Mouse (Mus musculus) embryo, embryonic 9.5 days (tissue): ENCODE measurements at regions not wholly inside any gene's neighbourhood (a gene's known extent, or its start where the extent isn't known, plus 50 kb on each side); places are given as distances from the start of the nearest gene placed in this dataset.

Experiments used
- DNase-seq: peaks from one replicate; pipeline ENCODE4 v3.0.0-alpha.2; 2017; ENCODE audit errors: extremely low spot score

GRCm38 (mm10) chr17:44336842-44337241, 148.5 kb downstream of the Clic5 start:
- DNase-seq, result no peak

GRCm38 (mm10) chr17:44337253-44337652, 148.9 kb downstream of the Clic5 start:
- DNase-seq, result no peak

GRCm38 (mm10) chr17:44344542-44344941, 156.2 kb downstream of the Clic5 start:
- no peak for DNase-seq

GRCm38 (mm10) chr17:44345374-44345773, 157.0 kb downstream of the Clic5 start:
- DNase-seq, result no peak

GRCm38 (mm10) chr17:44350201-44350948, 162.0 kb downstream of the Clic5 start:
- peak; percentile 33 for DNase-seq

GRCm38 (mm10) chr17:44350949-44351244, 162.5 kb downstream of the Clic5 start:
- no peak for DNase-seq

GRCm38 (mm10) chr17:44351499-44352117, 163.2 kb downstream of the Clic5 start:
- no peak for DNase-seq

GRCm38 (mm10) chr17:44352142-44352541, 163.8 kb downstream of the Clic5 start:
- no peak for DNase-seq

GRCm38 (mm10) chr17:44363111-44363510, 174.7 kb downstream of the Clic5 start:
- no peak for DNase-seq

- no peak for DNase-seq
Measured at GRCm38 (mm10) chr17:44364494-44364893, 176.1 kb downstream of the Clic5 start.

GRCm38 (mm10) chr17:44366438-44366837, 178.1 kb downstream of the Clic5 start:
- DNase-seq, result no peak

- no peak for DNase-seq
Measured at GRCm38 (mm10) chr17:44367561-44367960, 179.2 kb downstream of the Clic5 start.

GRCm38 (mm10) chr17:44370966-44371465, 182.6 kb downstream of the Clic5 start:
- DNase-seq, result no peak

- DNase-seq, result no peak
Measured at GRCm38 (mm10) chr17:44371620-44372019, 183.2 kb downstream of the Clic5 start.

- DNase-seq, result no peak
Measured at GRCm38 (mm10) chr17:44373744-44374456, 185.5 kb downstream of the Clic5 start.

- no peak for DNase-seq
Measured at GRCm38 (mm10) chr17:44378391-44378790, 190.0 kb downstream of the Clic5 start.

- no peak for DNase-seq
Measured at GRCm38 (mm10) chr17:44388916-44389315, 200.5 kb downstream of the Clic5 start.

GRCm38 (mm10) chr17:44397829-44398228, 209.4 kb downstream of the Clic5 start:
- DNase-seq, result peak; percentile 13

- DNase-seq, result no peak
Measured at GRCm38 (mm10) chr17:44398231-44398630, 209.8 kb downstream of the Clic5 start.

GRCm38 (mm10) chr17:44404923-44405322, 216.5 kb downstream of the Clic5 start:
- no peak for DNase-seq

GRCm38 (mm10) chr17:44410961-44411360, 222.6 kb downstream of the Clic5 start:
- DNase-seq, result no peak

GRCm38 (mm10) chr17:44418676-44419404, 230.5 kb downstream of the Clic5 start:
- no peak for DNase-seq
